Mouse (Mus musculus): ENCODE results near the gene 1700022I11Rik.

DNA sequence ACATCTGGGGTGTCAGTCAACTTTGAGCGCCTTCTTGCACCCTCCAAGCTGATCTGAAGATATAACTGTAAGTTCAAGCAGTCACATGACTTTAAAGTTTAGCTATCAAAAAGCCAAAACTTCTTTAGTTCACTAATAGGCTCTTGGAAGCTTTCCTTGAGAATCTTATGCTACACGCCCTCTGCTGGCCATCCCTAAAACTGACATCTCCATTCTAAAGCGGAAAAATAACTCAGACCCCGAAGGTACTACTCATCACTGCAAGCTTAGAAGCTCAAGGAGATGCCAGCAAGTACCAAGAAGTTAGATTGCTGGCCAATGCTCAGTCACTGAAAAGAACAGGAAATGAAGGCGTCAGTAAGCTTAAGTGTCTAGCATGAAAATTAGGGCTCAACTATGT lies 23.5 kb upstream of the 1700022I11Rik start:
- TF ChIP-seq EP300 (IDR thresholded peaks at IDR 0.05; ENCODE audit: low read depth): no peak
- peak; percentile 71 for TF ChIP-seq CTCF (IDR thresholded peaks at IDR 0.05; ENCODE audit: low read depth)

Measured in liver, embryonic 14.5 days (tissue).